Mouse (Mus musculus): ENCODE data around the gene Sucla2. TPM values are rescaled to one million over a fixed set of nuclear protein-coding genes. Genes with fewer than 3 reads are reported as not detected.
A peak's percentile ranks its signal among the peaks of the same experiment; 100 is the strongest.

The Sucla2 gene
- polyA plus RNA-seq, 1 experiment from 2014 or later: 127 TPM

DNA sequence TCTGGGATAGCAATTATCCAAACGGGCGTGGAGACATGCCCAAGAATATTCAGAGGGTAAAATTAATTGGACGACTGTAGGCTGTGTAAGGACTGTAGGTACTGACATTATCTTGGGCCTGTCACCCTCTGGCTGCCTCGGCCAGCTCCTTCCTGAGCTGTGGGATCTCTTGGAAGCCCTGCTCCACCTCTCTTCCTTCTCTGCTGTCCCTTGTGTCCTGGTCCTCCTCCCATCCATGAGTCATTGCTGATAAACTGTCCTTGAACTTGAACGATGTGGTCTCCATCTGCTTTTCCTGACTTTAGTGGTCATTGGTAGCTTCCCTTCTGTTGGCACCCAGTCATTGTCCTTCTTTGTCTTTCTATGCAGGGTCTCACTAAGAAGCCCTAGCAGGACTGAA lies 38.5 kb upstream of the Sucla2 start:
- no peak for ATAC-seq (ENCODE audit: low read depth)
- Histone ChIP-seq H3K27me3 (replicated peaks; ENCODE audit: control insufficient read depth, insufficient read depth, low read length) (no peaks in the 10 kb centered on the region), H3K9ac (ENCODE audit: low read depth, low read length) (no peak overlapping the region), H3K4me2 (ENCODE audit: low read depth, low read length) (no peak overlapping the region), H3K4me1 (ENCODE audit: control insufficient read depth, insufficient read depth, low read length) (no peaks in the 10 kb centered on the region), H3K9me3 (ENCODE audit: control insufficient read depth, low read length) (0 out of 2 replicates have a peak, but pooled peaks cover 5% of the 10 kb centered on the region), H3K36me3 (ENCODE audit: control insufficient read depth, insufficient read depth, low read length) (no peaks in the 10 kb centered on the region), H3K4me3 (ENCODE audit: low read depth, low read length) (no peak overlapping the region), H3K27ac (replicated peaks; ENCODE audit: low read depth, low read length) (no peak overlapping the region)
- no peak for DNase-seq (ENCODE audit: low spot score)
- 64% methylated on average over 5 of the region's 5 CpGs for WGBS

DNA sequence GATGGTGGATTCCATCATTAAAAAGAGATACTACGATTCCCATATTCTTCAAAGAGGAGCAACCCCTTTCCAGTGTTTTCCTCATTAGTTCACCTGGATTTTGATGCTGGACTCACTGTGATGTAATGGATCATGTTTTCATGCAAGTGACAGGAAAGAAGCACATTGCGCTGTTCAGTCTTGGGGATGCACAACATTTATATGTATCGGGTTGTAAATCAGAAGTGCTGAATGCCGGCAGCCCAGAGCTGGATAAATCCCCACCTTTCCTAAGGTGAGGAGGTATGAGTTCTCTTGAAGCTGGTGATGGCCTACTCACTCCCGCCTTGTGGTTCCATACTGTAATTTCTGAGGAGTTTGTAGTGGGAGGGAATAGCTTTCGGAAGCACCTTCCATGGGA lies 31.8 kb upstream of the Sucla2 start:
- Histone ChIP-seq H3K9me3 (ENCODE audit: control insufficient read depth, low read length) (0 out of 2 replicates have a peak, but pooled peaks cover 5% of the 10 kb centered on the region), H3K9ac (ENCODE audit: low read depth, low read length) (no peak overlapping the region), H3K27ac (replicated peaks; ENCODE audit: low read depth, low read length) (no peak overlapping the region), H3K36me3 (ENCODE audit: control insufficient read depth, insufficient read depth, low read length) (no peaks in the 10 kb centered on the region), H3K4me1 (ENCODE audit: control insufficient read depth, insufficient read depth, low read length) (no peaks in the 10 kb centered on the region), H3K4me2 (ENCODE audit: low read depth, low read length) (no peak overlapping the region), H3K4me3 (ENCODE audit: low read depth, low read length) (no peak overlapping the region), H3K27me3 (replicated peaks; ENCODE audit: control insufficient read depth, insufficient read depth, low read length) (no peaks in the 10 kb centered on the region)
- DNase-seq (ENCODE audit: low spot score): no peak
- no peak for ATAC-seq (ENCODE audit: low read depth)
- WGBS: 89% methylated on average over 6 of the region's 6 CpGs

DNA sequence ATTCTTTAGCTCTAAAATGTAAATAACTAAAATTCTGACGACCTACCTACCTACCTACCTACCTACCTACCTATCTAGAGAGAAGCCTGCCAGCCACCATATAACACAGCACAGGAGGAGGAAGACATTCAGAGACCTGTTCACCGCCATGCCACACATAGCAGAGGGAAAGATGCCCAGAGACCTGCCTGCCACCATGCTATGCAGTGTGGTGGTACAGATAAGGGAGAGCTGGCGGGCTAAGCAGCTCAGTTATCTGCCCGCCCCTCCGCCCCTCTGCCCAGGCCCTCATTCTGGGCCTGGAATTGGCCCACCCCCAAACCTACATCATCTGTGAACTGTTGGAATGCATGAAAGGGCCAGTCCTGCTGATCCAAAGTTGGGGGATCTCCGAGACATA lies 31.0 kb upstream of the Sucla2 start:
- H3K36me3 ChIP-seq (ENCODE audit: control insufficient read depth, insufficient read depth, low read length): no peaks in the 10 kb centered on the region
- no peaks in the 10 kb centered on the region for H3K27me3 ChIP-seq (replicated peaks; ENCODE audit: control insufficient read depth, insufficient read depth, low read length)
- DNase-seq (ENCODE audit: low spot score) (no peak), ATAC-seq (ENCODE audit: low read depth) (no peak)
- no peaks in the 10 kb centered on the region for H3K4me1 ChIP-seq (ENCODE audit: control insufficient read depth, insufficient read depth, low read length)
- no peak overlapping the region for H3K4me2 ChIP-seq (ENCODE audit: low read depth, low read length)
- H3K9ac ChIP-seq (ENCODE audit: low read depth, low read length): no peak overlapping the region
- no peak overlapping the region for H3K27ac ChIP-seq (replicated peaks; ENCODE audit: low read depth, low read length)
- WGBS: 80% methylated on average over 6 of the region's 6 CpGs
- H3K4me3 ChIP-seq (ENCODE audit: low read depth, low read length): no peak overlapping the region
- 0 out of 2 replicates have a peak, but pooled peaks cover 5% of the 10 kb centered on the region for H3K9me3 ChIP-seq (ENCODE audit: control insufficient read depth, low read length)

DNA sequence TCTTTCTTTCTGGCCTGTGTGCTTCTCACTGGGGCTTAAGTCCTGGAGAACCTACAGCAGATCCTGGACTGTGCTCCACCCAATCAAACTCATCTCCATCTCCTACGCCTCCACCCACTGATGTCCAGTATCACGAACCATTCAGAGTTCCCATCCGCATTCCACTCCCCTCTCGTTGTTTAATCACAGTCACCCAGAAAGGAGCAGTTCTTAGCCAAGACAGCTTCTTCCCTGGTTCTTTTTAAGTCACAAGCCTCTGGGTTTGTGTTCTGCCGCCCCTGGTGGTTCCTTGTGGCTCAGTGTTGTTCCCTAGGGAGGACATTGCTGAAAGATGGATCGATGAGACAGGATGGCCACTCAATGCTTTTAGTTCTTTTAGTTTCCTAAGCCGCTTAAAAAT lies 29.4 kb upstream of the Sucla2 start:
- H3K9me3 ChIP-seq (ENCODE audit: control insufficient read depth, low read length): 0 out of 2 replicates have a peak, but pooled peaks cover 5% of the 10 kb centered on the region
- DNase-seq (ENCODE audit: low spot score) (no peak), ATAC-seq (ENCODE audit: low read depth) (no peak)
- no peaks in the 10 kb centered on the region for H3K27me3 ChIP-seq (replicated peaks; ENCODE audit: control insufficient read depth, insufficient read depth, low read length)
- no peak overlapping the region for H3K27ac ChIP-seq (replicated peaks; ENCODE audit: low read depth, low read length)
- H3K4me2 ChIP-seq (ENCODE audit: low read depth, low read length): no peak overlapping the region
- WGBS: 61% methylated on average over 7 of the region's 7 CpGs
- H3K9ac ChIP-seq (ENCODE audit: low read depth, low read length): no peak overlapping the region
- no peak overlapping the region for H3K4me3 ChIP-seq (ENCODE audit: low read depth, low read length)
- no peaks in the 10 kb centered on the region for H3K4me1 ChIP-seq (ENCODE audit: control insufficient read depth, insufficient read depth, low read length)
- no peaks in the 10 kb centered on the region for H3K36me3 ChIP-seq (ENCODE audit: control insufficient read depth, insufficient read depth, low read length)

DNA sequence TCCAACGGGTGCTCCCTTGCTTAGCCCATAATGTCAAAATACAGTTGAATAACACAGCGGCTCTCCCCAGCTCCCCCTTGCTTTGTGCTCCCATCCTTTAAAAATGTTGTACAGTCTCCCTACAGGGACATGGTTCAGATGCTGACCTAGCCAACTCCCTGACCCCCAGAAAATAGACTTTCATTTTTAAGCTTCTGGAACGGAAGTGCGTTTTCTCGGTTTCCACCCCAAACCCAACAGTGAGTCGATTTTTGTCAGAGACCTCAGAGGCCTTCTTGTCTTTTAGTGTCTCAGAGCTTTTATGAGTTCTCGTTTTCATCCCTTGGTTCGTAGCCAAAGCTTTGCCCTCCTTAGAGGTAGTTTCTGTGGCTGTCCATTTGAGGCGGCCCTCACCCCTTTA lies 23.8 kb upstream of the Sucla2 start:
- H3K4me2 ChIP-seq (ENCODE audit: low read depth, low read length): no peak overlapping the region
- no peak for DNase-seq (ENCODE audit: low spot score)
- no peak for ATAC-seq (ENCODE audit: low read depth)
- WGBS: 85% methylated on average over 9 of the region's 9 CpGs
- peaks cover 19% of the 10 kb centered on the region for H3K4me1 ChIP-seq (ENCODE audit: control insufficient read depth, insufficient read depth, low read length)
- H3K9me3 ChIP-seq (ENCODE audit: control insufficient read depth, low read length): no peaks in the 10 kb centered on the region
- no peaks in the 10 kb centered on the region for H3K36me3 ChIP-seq (ENCODE audit: control insufficient read depth, insufficient read depth, low read length)
- no peaks in the 10 kb centered on the region for H3K27me3 ChIP-seq (replicated peaks; ENCODE audit: control insufficient read depth, insufficient read depth, low read length)
- peak overlapping the region; percentile 29; the same call in 1 of the 2 replicates for H3K27ac ChIP-seq (replicated peaks; ENCODE audit: low read depth, low read length)
- H3K9ac ChIP-seq (ENCODE audit: low read depth, low read length): no peak overlapping the region
- H3K4me3 ChIP-seq (ENCODE audit: low read depth, low read length): no peak overlapping the region

DNA sequence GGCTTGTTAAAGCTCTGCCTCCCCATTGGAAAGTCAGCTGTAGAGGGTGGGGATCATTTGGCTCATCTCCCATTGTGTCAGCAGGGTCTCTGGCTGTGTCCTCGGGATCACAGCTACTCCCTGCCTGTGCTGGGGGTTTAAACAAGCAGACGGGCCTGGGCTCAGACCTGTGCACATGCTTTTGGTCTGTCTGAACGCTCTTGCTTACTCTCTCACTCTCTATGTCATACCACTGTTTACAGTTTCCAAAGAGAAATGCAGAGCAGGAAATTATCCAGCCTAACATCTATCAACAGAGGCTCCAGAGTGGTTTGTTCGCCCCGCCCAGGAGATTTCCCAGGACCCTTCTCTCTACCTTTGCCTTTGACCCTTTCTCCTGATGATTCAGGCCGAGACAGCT lies 23.4 kb upstream of the Sucla2 start:
- Histone ChIP-seq H3K4me2 (ENCODE audit: low read depth, low read length) (no peak overlapping the region), H3K9ac (ENCODE audit: low read depth, low read length) (no peak overlapping the region), H3K9me3 (ENCODE audit: control insufficient read depth, low read length) (no peaks in the 10 kb centered on the region), H3K36me3 (ENCODE audit: control insufficient read depth, insufficient read depth, low read length) (no peaks in the 10 kb centered on the region), H3K4me1 (ENCODE audit: control insufficient read depth, insufficient read depth, low read length) (peaks cover 19% of the 10 kb centered on the region), H3K27me3 (replicated peaks; ENCODE audit: control insufficient read depth, insufficient read depth, low read length) (no peaks in the 10 kb centered on the region), H3K4me3 (ENCODE audit: low read depth, low read length) (no peak overlapping the region), H3K27ac (replicated peaks; ENCODE audit: low read depth, low read length) (peak overlapping the region; percentile 29; the same call in 1 of the 2 replicates)
- WGBS: 65% methylated on average over 6 of the region's 6 CpGs
- DNase-seq (ENCODE audit: low spot score): no peak
- no peak for ATAC-seq (ENCODE audit: low read depth)

DNA sequence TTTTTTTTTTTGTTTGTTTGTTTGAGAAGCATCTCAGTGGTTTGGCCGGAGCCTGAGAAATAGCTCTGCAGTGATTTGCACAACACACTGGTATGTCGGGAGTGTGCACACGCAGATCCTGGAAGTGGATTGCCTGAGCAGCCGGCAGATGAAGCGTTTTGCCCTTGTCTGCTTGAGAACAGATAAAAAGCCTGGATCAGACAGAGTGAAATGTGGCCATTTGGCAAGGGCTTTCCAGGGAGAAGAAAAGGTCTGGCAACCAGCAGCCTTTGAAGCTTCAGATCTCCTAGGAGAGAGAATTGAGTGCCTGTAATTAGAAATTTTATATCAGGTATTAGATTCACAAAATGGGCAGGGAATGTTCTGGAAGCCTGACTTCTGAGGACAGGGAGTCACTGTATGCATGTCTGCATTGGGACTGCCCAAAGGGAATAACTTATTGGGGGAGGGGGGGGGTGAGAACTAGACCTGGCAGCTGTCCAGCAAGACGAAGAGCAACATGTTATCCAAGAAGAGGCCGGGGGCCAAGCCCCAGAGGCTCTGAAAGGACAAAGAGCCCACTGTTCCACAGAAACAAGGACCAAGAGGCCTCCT lies 22.4 kb upstream of the Sucla2 start:
- Histone ChIP-seq H3K4me3 (ENCODE audit: low read depth, low read length) (no peak overlapping the region), H3K27ac (replicated peaks; ENCODE audit: low read depth, low read length) (peak overlapping the region; percentile 42), H3K27me3 (replicated peaks; ENCODE audit: control insufficient read depth, insufficient read depth, low read length) (no peaks in the 10 kb centered on the region), H3K4me1 (ENCODE audit: control insufficient read depth, insufficient read depth, low read length) (peaks cover 19% of the 10 kb centered on the region), H3K9me3 (ENCODE audit: control insufficient read depth, low read length) (no peaks in the 10 kb centered on the region), H3K9ac (ENCODE audit: low read depth, low read length) (peak overlapping the region; percentile 14; the same call in 1 of the 2 replicates), H3K4me2 (ENCODE audit: low read depth, low read length) (no peak overlapping the region), H3K36me3 (ENCODE audit: control insufficient read depth, insufficient read depth, low read length) (no peaks in the 10 kb centered on the region)
- peak; percentile 73 for ATAC-seq (ENCODE audit: low read depth)
- peak; percentile 68 for DNase-seq (ENCODE audit: low spot score)
- 21% methylated on average over 7 of the region's 7 CpGs for WGBS

DNA sequence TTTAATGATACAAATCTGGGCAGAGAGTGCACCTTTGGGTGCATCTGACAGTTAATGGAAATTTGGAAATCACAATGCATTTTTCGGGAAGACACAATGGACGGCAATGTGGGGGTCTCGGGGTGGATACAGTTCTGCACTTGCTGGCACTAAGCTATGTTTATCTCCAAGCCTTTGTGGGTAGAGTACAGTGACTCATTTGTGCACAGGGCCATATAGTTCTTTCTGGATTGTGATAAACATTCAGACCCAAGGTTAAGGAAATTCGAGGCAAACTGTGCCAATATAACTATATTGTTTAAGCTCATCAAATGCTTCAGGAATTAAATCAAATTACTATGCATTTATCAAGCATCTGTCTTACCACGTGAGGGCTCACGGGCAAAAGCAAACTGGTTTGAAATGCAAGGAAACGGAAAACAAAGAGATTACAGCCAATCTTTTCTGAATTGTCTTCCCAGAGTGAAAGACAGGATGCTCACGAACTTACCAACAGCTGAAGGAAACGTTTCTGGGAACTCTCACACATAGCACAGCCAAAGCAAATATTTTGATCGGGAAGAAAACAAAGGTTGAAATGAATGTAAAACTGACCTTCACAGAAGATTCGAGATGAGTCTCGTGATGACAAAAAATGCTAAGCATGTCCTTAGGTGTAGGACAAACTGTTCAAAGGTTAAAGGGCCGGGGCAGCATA lies 21.7 kb upstream of the Sucla2 start:
- Histone ChIP-seq H3K9me3 (ENCODE audit: control insufficient read depth, low read length) (no peaks in the 10 kb centered on the region), H3K27ac (replicated peaks; ENCODE audit: low read depth, low read length) (peak overlapping the region; percentile 58), H3K4me2 (ENCODE audit: low read depth, low read length) (no peak overlapping the region), H3K9ac (ENCODE audit: low read depth, low read length) (0 out of 2 replicates have a peak overlapping the region, but pooled peaks have one; percentile 14), H3K27me3 (replicated peaks; ENCODE audit: control insufficient read depth, insufficient read depth, low read length) (no peaks in the 10 kb centered on the region), H3K4me3 (ENCODE audit: low read depth, low read length) (no peak overlapping the region), H3K4me1 (ENCODE audit: control insufficient read depth, insufficient read depth, low read length) (peaks cover 19% of the 10 kb centered on the region), H3K36me3 (ENCODE audit: control insufficient read depth, insufficient read depth, low read length) (no peaks in the 10 kb centered on the region)
- ATAC-seq (ENCODE audit: low read depth) (no peak), DNase-seq (ENCODE audit: low spot score) (no peak)
- WGBS: 47% methylated on average over 13 of the region's 13 CpGs

DNA sequence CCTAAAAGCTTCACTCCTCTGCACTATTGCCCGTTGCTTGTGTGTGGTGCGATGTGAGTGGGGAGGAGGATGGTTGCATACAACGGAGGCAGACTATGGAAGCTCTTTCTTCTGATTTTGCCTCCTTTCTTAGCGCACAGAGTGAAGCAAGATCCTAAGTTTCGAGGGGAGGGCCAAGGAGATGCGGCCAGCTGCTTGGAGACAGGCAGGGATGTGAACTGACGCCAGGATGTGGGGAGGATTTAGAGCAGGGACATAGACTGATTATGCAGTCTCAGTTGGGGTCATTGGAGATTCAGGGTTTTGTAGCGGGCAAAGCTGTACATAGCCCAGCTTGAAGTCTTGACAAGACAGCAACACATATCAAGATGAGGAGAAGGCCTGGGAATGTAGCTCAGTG lies 18.8 kb upstream of the Sucla2 start:
- DNase-seq (ENCODE audit: low spot score) (no peak), ATAC-seq (ENCODE audit: low read depth) (no peak)
- 64% methylated on average over 8 of the region's 8 CpGs for WGBS
- no peaks in the 10 kb centered on the region for H3K9me3 ChIP-seq (ENCODE audit: control insufficient read depth, low read length)
- no peak overlapping the region for H3K27ac ChIP-seq (replicated peaks; ENCODE audit: low read depth, low read length)
- no peak overlapping the region for H3K9ac ChIP-seq (ENCODE audit: low read depth, low read length)
- no peak overlapping the region for H3K4me3 ChIP-seq (ENCODE audit: low read depth, low read length)
- H3K36me3 ChIP-seq (ENCODE audit: control insufficient read depth, insufficient read depth, low read length): no peaks in the 10 kb centered on the region
- no peaks in the 10 kb centered on the region for H3K27me3 ChIP-seq (replicated peaks; ENCODE audit: control insufficient read depth, insufficient read depth, low read length)
- no peak overlapping the region for H3K4me2 ChIP-seq (ENCODE audit: low read depth, low read length)
- peaks cover 27% of the 10 kb centered on the region for H3K4me1 ChIP-seq (ENCODE audit: control insufficient read depth, insufficient read depth, low read length)
